Mouse (Mus musculus) MN1 (cell line): ENCODE measurements around the gene Pole2.

Experiments
- DNase-seq: peaks from one replicate; pipeline ENCODE4 v3.0.0-alpha.2; 2016; ENCODE audit warnings: low spot score

The Pole2 gene

DNA sequence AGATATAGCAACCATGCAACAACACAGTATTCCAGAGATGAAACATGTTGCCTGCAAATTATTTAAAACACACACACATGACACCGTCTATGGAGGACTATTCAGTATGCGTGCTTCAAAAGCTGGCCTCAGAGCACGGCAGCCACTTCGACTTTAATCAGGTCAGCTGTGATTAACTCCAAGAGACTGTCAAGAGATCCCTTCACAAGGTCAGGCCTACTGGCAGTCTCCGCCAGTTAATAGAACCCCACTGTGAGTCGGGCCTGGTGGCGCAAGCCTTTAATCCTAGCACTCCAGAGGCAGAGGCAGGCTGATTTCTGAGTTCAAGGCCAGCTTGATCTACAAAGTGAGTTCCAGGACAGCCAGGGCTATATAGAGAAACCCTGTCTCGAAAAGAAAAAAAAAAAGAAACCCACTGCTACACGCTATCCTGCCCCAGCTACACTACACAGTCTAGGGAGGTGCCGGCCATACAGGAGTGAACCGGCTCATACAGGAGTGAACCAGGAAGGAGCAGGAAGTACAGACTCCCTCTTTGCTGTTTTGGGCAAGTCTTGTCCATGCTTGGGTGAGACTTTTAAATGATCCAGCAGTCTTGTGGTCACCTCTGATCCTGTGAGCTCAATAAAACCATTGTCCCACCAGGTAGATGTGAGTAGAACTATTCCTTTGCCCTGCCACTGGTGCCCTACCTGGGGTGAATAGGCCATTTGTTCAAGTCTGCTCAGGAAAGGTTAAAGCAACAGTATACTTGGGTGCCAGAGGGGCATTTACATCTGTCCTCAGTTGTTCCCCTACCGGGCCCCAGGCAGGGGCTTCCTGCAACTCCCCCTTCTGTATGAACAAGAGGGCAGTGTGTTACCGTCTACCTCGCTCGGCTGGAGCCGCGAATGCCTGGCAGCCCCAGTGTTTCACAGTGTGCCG is 17.7 kb downstream of the Pole2 start:
- DNase-seq, result no peak

DNA sequence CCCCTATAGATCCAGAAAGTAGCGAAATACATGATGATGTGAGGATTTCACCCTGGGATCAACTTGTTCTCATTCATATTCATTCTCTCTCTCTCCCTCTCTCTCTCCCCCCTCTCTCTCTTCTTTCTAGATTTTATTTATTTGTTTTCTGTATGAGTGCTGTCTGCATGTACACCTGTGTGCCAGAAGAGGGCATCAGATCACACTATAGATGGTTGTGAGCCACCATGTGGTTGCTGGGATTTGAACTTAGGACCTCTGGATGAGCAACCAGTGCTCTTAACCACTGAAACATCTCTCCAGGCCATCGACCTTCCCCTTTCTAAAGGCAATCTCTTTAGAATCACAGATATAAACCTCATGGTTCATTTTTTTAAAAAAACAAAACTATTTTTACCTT is 19.5 kb downstream of the Pole2 start:
- no peak for DNase-seq

DNA sequence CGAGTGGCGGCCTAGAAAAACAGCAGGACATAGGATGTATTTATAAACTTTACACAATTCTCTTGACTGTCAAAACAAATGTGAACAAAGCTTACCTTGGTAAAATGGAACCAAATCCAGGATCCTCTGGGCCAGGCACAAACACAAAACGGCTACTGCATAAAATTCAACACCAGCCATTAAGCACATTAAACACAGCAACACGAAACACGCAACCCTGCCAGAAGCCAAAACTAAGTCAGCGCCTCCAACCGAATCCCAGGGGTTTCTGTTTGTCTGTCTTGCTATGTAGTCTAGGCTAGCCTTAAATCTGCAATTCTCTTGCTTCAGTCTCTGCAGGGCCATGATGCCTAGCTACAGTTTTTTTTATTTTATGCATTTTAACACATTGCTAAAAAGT is 20.1 kb downstream of the Pole2 start:
- no peak for DNase-seq

DNA sequence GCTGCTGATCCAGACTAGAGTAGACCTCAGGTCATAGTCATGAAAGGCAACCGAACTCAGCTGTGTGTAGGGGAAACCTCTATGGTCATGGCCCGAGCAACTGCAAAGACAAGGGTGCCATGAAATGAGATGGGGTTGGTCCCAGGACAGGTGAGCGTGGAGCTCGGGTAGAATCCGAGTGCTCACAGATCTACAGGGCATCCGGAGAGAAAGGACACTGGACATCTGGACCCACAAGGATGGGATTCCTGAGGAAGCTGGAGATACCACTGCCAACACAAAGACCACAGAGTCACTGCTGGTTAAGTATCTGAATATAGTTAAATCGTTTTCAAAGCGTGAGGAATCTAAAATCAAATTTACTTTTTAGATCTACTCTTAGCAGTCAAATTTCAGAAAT is 20.6 kb downstream of the Pole2 start:
- DNase-seq, result no peak

DNA sequence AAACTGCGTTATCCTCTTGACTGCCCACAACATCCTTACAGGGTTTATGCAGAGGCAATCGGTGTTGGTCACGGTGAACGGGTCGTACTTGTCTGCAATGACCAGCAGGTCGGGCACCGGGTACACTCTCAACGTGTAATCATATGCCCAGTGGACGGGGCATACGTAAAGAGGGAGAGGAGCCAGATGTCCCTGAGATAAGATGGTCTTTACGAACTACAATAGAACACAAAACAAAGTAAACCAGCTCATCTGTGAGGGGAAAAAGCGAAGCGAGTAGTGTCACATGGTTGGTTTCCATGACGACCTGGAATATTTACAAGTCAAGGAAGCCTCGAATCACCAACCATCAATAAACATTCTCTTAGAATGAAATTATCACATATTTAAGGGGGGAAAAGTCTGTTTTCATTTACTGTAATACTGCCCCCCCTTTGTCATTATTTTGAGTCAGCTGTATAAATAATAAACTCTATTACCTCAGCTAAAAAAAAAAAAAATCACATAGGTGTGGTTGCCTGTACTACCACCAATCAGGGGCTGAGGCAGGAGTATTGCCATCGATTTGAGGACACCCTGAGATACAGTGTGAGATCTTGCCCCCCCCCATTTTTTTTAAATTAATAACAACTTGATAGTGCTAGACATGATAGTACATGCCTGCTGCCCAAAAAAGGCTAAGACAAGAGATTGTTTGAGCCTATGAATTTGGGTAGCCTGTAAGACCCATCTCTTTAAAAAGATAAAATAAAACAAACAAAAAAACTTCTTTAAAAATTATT is 23.8 kb downstream of the Pole2 start, which contains the start of gene Gm49384:
Gene Gm49384, minus strand, starts transcription at position 216 of the 782 bp plus-strand sequence.
- peak; percentile 58 for DNase-seq

DNA sequence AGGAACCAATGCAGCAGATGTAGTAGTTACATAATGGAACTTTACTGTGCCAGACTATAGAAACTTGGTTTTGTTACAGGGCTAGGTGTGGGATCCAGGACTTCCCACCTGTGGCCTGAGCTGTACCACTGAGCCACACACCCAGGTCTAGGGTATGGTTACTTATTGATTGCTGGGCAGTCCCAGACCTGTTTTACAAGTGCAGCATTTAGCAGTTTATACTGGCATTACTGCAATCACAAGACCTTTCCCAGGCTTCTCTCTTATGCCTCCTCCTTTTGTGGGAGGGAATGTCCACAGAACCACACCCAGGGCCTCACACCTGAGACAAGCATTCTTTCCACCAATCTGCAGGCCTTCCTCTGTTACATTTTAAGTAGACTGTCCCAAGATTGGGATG is 29.0 kb downstream of the Pole2 start:
- no peak for DNase-seq

DNA sequence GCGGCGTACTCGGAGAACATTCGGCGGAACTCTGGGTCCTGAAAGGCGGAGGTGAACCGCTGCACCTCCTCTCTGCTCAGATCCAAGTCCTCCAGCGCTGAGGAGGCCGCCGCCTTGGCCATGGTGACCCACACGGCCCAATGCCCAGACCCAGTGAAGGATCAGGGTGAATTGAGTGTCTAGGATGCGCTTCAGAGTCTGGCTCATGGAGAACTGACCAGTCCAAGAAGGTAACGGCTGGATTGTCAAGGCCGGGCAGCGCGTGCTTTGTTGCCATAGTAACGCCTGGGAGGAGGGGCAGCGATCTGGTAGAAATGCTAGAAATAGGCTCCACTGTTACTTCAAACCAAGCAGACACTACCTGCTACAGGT is 29.8 kb downstream of the Pole2 start, which contains the start of gene Dnaaf2:
Gene Dnaaf2, minus strand, starts transcription at position 266 of the 372 bp plus-strand sequence.
- peak; percentile 96 for DNase-seq

DNA sequence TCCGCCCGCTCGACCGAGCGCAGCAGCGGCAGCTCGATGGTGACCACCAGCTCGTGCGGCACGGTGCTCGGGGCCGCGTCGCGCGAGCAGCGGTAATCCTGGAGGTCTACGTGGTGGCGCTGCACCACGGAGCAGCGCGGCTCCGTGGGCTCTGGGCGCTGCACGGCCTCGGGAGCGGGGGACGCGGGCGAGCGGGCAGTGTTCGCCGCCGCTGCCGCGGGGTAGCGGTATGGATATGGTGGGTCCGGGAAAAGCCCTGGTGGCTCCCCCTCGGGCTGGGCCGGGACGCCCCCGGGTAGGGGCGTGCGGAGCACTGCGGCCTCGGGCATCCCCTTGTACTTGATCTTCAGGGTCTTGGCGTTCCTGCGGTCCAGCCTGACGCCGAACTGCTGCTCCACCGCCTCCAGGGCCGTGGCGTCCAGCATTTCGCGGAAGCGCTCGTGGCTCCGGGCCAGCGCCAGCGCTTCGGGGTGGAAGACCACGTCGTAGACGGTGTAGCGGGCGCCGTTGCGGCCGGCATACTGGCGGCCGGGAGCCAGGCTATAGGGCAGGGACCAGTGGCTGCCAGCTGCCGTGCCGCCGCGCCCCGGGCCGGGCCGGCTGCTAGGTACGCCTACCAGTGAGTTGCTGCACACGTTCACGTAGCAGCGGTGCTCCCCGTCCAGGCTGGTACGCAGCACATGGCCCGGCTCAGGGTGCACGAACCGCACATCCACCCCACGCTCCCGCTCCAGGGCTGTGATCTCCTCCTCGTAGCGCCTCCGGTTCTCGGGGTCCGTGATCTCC is 30.4 kb downstream of the Pole2 start:
- peak; percentile 83 for DNase-seq

DNA sequence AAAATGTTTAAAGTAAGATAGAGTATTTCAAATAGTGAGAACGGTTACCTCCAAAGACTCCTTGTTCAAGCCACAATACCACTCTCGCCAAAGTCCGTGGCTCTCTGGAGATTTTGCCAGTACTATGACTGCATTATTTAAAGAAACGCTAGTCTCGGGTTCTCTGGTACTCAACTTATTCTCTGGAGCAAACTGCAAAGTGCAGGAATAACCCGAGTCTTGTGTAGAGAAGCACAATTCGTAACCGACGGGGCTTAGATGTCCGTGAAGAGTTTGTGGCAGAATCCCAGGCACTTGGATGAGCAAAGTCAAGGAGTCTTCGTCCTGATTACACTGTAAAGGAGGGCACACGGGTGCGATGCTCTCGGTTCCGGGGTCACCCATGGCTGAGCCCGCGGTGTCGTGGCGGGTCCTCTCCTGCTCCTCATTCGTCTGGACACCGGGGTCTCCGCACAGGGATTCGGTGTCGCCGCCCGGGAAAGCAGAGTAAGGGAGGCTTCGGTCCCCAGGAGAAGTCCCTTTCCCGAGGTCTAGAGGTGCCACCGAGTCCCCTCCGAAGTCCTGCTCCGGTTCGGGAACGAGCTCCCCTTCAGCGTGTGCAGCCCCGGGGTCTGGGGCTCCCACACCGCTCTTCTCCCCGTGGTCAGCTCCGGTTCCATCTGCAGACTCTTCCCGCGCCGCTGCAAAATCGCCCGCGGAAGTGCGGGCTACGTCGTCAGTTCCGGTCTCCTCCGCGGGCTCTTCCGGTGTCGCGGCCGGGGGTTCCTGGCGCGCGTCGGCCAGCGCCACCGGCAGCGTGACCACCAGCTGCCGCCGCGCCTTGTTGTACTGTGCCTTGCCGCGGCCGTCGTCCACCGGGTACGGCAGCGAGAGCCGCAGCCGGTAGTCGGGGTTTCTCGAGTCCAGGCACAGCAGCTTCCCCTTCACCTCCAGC is 31.3 kb downstream of the Pole2 start, which contains the start of gene Gm49383:
Gene Gm49383, minus strand, starts transcription at position 661 of the 934 bp plus-strand sequence.
- DNase-seq, result peak; percentile 95

DNA sequence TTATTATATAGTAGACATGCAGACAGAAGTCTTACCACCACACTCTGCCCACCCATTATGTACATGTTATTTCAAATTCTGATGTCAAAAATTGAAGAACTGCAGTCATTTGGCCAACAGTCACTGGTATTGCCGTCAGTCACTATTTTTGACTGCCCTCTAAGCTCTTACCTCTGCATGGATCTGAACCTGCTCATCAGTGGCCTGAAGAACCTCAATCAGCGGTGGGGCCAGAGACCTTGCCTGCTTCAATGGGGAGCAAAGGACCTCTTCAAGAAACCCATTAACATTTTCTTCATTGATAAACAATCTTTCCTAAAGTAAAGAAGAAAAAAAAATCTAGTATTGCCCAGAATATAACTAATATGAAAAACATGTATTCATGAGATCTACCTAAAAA is 35.4 kb downstream of the Pole2 start:
- no peak for DNase-seq

DNA sequence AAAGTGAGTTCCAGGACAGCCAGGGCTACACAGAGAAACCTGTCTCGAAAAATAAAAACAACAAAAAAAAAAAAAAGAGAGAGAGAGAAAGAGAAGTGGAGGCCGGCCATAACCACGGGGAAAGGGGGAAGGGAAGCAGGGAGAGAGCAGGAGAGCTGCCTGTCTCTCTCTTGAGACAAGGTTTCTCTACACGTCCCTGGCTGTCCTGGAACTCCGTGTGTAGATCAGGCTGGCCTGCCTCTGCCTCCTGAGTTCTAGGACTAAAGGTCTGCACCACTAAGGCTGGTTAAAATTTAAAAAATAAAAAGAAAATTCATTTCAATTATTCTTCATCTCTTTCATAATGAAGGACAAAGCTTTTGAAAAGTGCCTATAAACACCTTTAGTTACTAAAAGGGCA is 36.6 kb downstream of the Pole2 start:
- no peak for DNase-seq

DNA sequence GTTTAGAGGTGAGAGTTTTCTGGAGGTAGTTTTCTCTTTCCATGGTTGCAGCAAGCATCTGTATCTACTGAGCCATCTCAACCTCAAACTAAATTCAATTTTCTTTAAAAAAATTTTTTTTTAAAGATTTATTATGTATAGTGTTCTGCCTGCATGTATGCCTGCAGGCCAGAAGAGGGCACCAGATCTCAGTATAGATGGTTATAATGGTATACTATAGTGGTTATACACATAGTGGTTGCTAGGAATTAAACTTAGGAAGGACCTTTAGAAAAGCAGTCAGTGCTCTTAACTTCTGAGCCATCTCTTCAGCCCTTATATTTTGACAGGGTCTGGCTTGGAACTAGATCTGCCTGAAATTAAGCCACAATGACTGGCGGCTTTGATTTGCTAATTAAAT is 37.5 kb downstream of the Pole2 start:
- no peak for DNase-seq

DNA sequence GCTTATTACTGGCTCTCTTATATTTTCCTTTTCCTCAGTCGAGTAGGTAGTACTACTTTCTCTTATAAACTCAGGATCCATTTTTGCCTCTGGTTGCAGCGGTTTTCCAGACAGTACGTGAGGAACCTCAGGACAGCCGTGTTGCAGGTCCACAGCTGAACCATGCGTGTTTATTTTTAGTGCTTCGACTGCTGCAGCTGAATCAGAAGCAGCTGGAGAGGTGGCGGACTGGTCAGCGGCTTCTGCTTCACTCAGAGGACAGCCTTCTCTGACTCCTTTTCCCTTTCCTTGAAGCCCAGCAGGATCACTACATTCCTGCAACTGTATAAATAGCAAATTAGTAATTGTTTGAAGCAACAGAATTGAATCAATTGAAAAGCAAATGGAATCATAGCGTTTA is 37.9 kb downstream of the Pole2 start:
- DNase-seq, result no peak

DNA sequence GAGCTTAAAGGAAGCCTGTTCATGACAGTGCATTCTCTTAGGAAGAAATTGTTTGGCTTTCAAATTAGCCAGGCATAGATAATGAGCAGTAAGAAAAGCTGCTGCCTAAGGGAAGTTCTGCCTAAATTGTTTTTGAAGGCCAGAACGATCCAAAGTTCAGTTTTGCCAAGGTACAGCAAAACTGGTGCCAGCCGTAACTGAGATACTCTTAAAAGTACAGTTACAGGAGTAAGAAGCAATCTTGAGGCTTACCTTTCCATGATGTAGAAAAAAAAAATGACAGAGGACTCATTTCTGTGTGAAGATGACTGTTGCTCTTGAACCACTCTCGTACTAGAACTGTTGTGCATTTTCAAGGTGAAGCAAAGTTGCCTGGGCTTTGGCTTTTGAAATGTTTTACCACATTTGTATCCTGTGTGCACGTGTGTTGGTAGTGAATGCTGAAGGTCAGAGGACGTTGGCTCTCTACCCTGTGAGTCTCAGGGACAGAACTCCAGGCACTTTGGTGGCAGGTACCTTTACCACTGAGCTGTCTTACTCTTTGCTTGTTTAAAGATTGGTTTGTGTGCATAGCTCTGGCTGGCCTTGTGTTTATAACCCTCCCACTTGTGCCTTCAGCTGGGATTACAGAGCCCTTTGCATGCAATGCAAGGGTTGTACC is 41.1 kb downstream of the Pole2 start:
- DNase-seq, result no peak

DNA sequence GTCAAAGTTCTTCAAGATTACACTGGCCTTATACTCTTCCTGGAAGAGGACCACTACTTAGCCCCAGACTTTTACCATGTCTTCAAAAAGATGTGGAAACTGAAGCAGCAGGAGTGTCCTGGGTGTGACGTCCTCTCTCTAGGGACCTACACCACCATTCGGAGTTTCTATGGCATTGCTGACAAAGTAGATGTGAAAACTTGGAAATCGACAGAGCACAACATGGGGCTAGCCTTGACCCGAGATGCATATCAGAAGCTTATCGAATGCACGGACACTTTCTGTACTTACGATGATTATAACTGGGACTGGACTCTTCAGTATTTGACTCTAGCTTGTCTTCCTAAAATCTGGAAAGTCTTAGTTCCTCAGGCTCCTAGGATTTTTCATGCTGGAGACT is 42.6 kb downstream of the Pole2 start:
- no peak for DNase-seq

DNA sequence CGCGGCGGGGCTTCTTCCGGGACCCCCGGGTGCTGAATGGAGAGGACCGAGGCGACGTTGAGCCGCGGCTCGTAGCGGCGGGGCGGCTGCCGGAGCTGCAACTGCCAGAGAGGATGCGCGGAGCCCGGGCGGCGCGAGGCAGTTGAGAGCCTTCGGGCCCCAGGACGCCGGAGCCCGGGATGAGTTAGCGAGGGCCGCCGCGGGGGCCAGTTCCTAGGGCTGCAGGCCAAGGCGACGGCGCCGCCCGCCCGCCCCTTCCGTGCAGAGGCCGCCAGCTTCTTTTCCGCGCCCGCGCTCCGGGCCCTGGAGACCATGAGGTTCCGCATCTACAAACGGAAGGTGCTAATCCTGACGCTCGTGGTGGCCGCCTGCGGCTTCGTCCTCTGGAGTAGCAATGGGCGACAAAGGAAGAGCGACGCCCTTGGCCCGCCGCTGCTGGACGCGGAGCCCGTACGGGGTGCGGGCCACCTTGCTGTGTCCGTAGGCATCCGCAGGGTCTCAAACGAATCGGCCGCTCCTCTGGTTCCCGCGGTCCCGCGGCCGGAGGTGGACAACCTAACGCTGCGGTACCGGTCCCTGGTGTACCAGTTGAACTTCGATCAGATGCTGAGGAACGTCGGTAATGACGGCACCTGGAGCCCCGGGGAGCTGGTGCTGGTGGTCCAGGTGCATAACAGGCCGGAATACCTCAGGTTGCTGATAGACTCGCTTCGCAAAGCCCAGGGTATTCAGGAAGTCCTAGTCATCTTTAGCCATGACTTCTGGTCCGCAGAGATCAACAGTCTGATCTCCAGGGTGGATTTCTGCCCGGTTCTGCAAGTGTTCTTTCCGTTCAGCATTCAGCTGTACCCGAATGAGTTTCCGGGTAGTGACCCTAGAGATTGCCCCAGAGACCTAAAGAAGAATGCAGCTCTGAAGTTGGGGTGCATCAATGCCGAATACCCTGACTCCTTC is 43.4 kb downstream of the Pole2 start:
- peak; percentile 64 for DNase-seq

DNA sequence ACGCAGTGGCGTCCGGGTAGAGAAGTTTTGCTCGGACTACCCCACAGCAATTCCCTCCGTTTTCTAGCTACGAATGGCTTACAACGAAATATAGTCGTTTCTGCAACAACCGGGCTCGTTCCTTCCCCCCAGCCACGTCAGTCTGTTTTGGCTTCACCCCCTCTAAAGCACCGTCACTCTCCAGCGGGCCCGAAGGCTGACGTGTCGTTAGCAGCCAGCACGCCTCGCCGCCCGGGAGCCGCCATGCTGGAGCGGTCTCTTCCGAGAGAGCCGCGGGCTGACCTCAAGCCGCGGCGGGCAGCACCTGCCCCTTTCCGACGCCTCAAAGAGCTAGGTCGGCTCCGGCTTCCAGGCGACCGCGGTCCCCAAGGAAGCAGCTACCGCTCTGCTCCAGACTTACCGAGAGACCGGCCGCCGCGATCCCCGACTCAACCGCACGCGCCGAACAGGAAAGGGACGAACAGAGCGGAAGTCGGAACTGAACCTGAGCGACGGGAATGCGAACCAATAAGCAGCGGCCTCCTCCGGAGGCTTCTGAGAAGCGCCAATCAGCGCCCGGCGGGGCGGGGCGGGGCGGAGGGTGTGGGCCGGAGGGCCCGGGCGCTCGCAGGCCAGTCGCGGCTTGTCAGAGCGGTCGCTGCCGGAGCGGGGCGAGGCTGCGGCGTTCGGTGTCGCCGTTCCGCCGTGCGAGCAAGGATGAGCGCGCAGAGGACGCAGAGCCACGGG is 44.2 kb downstream of the Pole2 start, which contains the start of the genes Rpl36al and Mgat2:
Gene Rpl36al, minus strand, starts transcription at position 501 of the 726 bp plus-strand sequence.
Gene Mgat2, plus strand, starts transcription at position 575 of the 726 bp plus-strand sequence.
- peak; percentile 100 for DNase-seq

DNA sequence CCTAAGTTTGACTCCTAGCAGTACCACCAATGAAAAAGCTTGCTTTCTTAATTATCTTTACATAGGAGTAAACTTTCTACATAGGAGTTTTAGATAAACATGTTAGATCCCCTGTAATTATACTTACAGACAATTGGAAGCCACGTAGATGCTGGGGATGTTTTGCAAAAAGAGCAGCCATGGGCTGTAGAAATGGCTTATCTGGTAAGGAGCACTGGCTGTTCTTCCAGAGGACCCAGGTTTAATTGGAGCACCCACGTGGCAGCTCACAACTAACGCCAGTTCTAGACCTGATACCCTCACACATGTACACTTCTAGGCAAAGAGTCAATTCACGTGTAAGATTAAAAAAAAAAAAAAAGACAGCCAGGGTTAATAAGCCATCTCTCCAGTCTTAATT is 46.2 kb downstream of the Pole2 start:
- no peak for DNase-seq
